Mouse (Mus musculus) c-Kit-positive CD71-positive TER-119-positive erythroid progenitor cells, embryonic 14.5 days (primary cell): Measurements from ENCODE around the gene Il1a.

Source experiments
- DNase-seq: peaks from one replicate; pipeline ENCODE4 v3.0.0-alpha.2; 2013; ENCODE audit warnings: low spot score

The Il1a gene

GRCm38 (mm10) chr2:129263073-129263472, 46.7 kb downstream of the Il1a start:
- no peak for DNase-seq

GRCm38 (mm10) chr2:129261151-129261794, 48.5 kb downstream of the Il1a start:
- DNase-seq, result no peak

GRCm38 (mm10) chr2:129260646-129261045, 49.1 kb downstream of the Il1a start:
- DNase-seq, result no peak

GRCm38 (mm10) chr2:129258475-129259211, 51.1 kb downstream of the Il1a start:
- DNase-seq, result peak; percentile 86

- DNase-seq, result no peak
Measured at GRCm38 (mm10) chr2:129258056-129258455, 51.7 kb downstream of the Il1a start.

GRCm38 (mm10) chr2:129256006-129256405, 53.8 kb downstream of the Il1a start:
- DNase-seq, result no peak

GRCm38 (mm10) chr2:129254076-129254475, 55.7 kb downstream of the Il1a start:
- no peak for DNase-seq

GRCm38 (mm10) chr2:129253631-129253970, 56.2 kb downstream of the Il1a start:
- DNase-seq, result no peak

- no peak for DNase-seq
Measured at GRCm38 (mm10) chr2:129252836-129253630, 56.7 kb downstream of the Il1a start.
